Mouse (Mus musculus): ENCODE data around the gene Hsbp1. TPM values are rescaled to one million over a fixed set of nuclear protein-coding genes. Genes with fewer than 3 reads are reported as not detected.
A peak's percentile ranks its signal among the peaks of the same experiment; 100 is the strongest.
"Not testable (repeated sequence)": the region's sequence is repeated elsewhere in the genome, so short reads cannot be mapped to it uniquely, and the experiment has no call there.

The Hsbp1 gene
- 100 to 1,000 TPM; 189 to 201 TPM for total RNA-seq (2021)
- long read RNA-seq, experiment 1, transcript Hsbp1-201 (4 exons, 1,208 nt) = major isoform, 58 of 61 reads
- long read RNA-seq, experiment 1, partial matches to known transcripts = 0 of 61 reads
- long read RNA-seq, experiment 1, other reads (novel, unspliced or antisense) = 3 of 61 reads
- long read RNA-seq, experiment 2, transcript Hsbp1-201 (4 exons, 1,208 nt) = major isoform, 199 of 203 reads
- long read RNA-seq, experiment 2, partial matches to known transcripts = 0 of 203 reads
- long read RNA-seq, experiment 2, other reads (novel, unspliced or antisense) = 2 of 203 reads

GRCm38 (mm10) chr8:119344190-119344856, at the start of gene Hsbp1:
Gene Hsbp1, plus strand, starts transcription at chr8:119344488.
- peak; percentile 90 to 95 for DNase-seq (ENCODE audit: low spot score in 2 of 2)

GRCm38 (mm10) chr8:119295477-119295876, 48.8 kb upstream of the Hsbp1 start:
- no peak for DNase-seq (ENCODE audit: low spot score in 2 of 2)

- peak; percentile 50 for DNase-seq (ENCODE audit: low spot score in 2 of 2)
Measured at GRCm38 (mm10) chr8:119297752-119298151, 46.5 kb upstream of the Hsbp1 start.

GRCm38 (mm10) chr8:119300335-119300734, 44.0 kb upstream of the Hsbp1 start:
- no peak for DNase-seq (ENCODE audit: low spot score in 2 of 2)

- no peak for DNase-seq (ENCODE audit: low spot score in 2 of 2)
Measured at GRCm38 (mm10) chr8:119304196-119304595, 40.1 kb upstream of the Hsbp1 start.

GRCm38 (mm10) chr8:119311412-119311811, 32.9 kb upstream of the Hsbp1 start:
- DNase-seq (ENCODE audit: low spot score in 2 of 2) = peak; percentile 16 to 30

GRCm38 (mm10) chr8:119323215-119323614, 21.1 kb upstream of the Hsbp1 start:
- DNase-seq (ENCODE audit: low spot score in 2 of 2) = no peak

GRCm38 (mm10) chr8:119339546-119339945, 4.7 kb upstream of the Hsbp1 start:
- no peak for DNase-seq (ENCODE audit: low spot score in 2 of 2)

GRCm38 (mm10) chr8:119343606-119344005, 682 bp upstream of the Hsbp1 start:
- no peak for DNase-seq (ENCODE audit: low spot score in 2 of 2)

- no peak for DNase-seq (ENCODE audit: low spot score in 2 of 2)
Measured at GRCm38 (mm10) chr8:119345029-119345682, 868 bp downstream of the Hsbp1 start.

- no peak for DNase-seq (ENCODE audit: low spot score in 2 of 2)
Measured at GRCm38 (mm10) chr8:119345683-119346075, 1.4 kb downstream of the Hsbp1 start.

GRCm38 (mm10) chr8:119351647-119352046, 7.4 kb downstream of the Hsbp1 start:
- no peak for DNase-seq (ENCODE audit: low spot score in 2 of 2)

- DNase-seq (ENCODE audit: low spot score in 2 of 2) = no peak
Measured at GRCm38 (mm10) chr8:119352977-119353658, 8.8 kb downstream of the Hsbp1 start.

- DNase-seq (ENCODE audit: low spot score in 2 of 2) = no peak
Measured at GRCm38 (mm10) chr8:119353659-119354023, 9.4 kb downstream of the Hsbp1 start.

GRCm38 (mm10) chr8:119356631-119357030, 12.3 kb downstream of the Hsbp1 start:
- DNase-seq (ENCODE audit: low spot score in 2 of 2) = not testable (repeated sequence)

GRCm38 (mm10) chr8:119358175-119358574, 13.9 kb downstream of the Hsbp1 start:
- no peak for DNase-seq (ENCODE audit: low spot score in 2 of 2)

- DNase-seq (ENCODE audit: low spot score in 2 of 2) = peak; percentile 67 to 68
Measured at GRCm38 (mm10) chr8:119358836-119359235, 14.5 kb downstream of the Hsbp1 start.

GRCm38 (mm10) chr8:119360686-119361295, 16.5 kb downstream of the Hsbp1 start:
- DNase-seq (ENCODE audit: low spot score in 2 of 2) = no peak

- not testable (repeated sequence) for DNase-seq (ENCODE audit: low spot score in 2 of 2)
Measured at GRCm38 (mm10) chr8:119374716-119375115, 30.4 kb downstream of the Hsbp1 start.

- no peak for DNase-seq (ENCODE audit: low spot score in 2 of 2)
Measured at GRCm38 (mm10) chr8:119378476-119378875, 34.2 kb downstream of the Hsbp1 start.

GRCm38 (mm10) chr8:119380619-119381018, 36.3 kb downstream of the Hsbp1 start:
- DNase-seq (ENCODE audit: low spot score in 2 of 2) = no peak
